Mouse (Mus musculus): ENCODE data around the gene Zfp575. TPM values are rescaled to one million over a fixed set of nuclear protein-coding genes. Genes with fewer than 3 reads are reported as not detected.
"Not testable (repeated sequence)": the region's sequence is repeated elsewhere in the genome, so short reads cannot be mapped to it uniquely, and the experiment has no call there.

Gene Zfp575
- 0.69 and 1.1 TPM in 2 replicates for polyA plus RNA-seq (2016; fragmentation: Nextera tagmentation; extraction: Ambion mirVana)

- peak within 1 kb of the TSS; percentile 44 for H3K4me3 ChIP-seq
- H3K27me3 ChIP-seq (replicated peaks), result peaks cover 45% of the 10 kb centered on the region
- peak; percentile 33; the same call in 1 of the 2 replicates for ATAC-seq (ENCODE audit: insufficient number of reproducible peaks, low FRiP score)
- 0 out of 2 replicates have a peak, but pooled peaks cover 9% of the 10 kb centered on the region for H3K4me1 ChIP-seq (replicated peaks)
- 7% methylated on average over 30 of the region's 30 CpGs for WGBS
- H3K36me3 ChIP-seq, result no peaks in the 10 kb centered on the region
- 0 out of 2 replicates have a peak, but pooled peaks cover 8% of the 10 kb centered on the region for H3K9me3 ChIP-seq (replicated peaks)
- H3K27ac ChIP-seq (ENCODE audit: poor library complexity, severe bottlenecking), result no peak within 1 kb of the TSS
- H3K4me2 ChIP-seq, result peak within 1 kb of the TSS; percentile 70
- peak within 1 kb of the TSS; percentile 49 for H3K9ac ChIP-seq
These were observed at the start of gene Zfp575, which contains the start of gene Ethe1 for GRCm38 (mm10) chr7:24587330-24588105. Gene Zfp575 (minus strand): TSS chr7:24587641. Gene Ethe1 (plus strand): TSS chr7:24587543.

- Histone ChIP-seq H3K9me3 (replicated peaks) (0 out of 2 replicates have a peak, but pooled peaks cover 4% of the 10 kb centered on the region), H3K9ac (no peak overlapping the region), H3K4me1 (replicated peaks) (peaks cover 10% of the 10 kb centered on the region), H3K36me3 (no peaks in the 10 kb centered on the region), H3K27ac (ENCODE audit: poor library complexity, severe bottlenecking) (no peak overlapping the region), H3K4me2 (no peak overlapping the region), H3K4me3 (no peak overlapping the region), H3K27me3 (replicated peaks) (peaks cover 63% of the 10 kb centered on the region)
- 4% methylated on average over 18 of the region's 18 CpGs for WGBS
- no peak for ATAC-seq (ENCODE audit: insufficient number of reproducible peaks, low FRiP score)
These were observed 49.6 kb upstream of the Zfp575 start for GRCm38 (mm10) chr7:24637046-24637445.

GRCm38 (mm10) chr7:24636264-24636663 lies 48.8 kb upstream of the Zfp575 start, which contains the start of gene Lypd3:
Gene Lypd3 (plus strand): TSS chr7:24636550.
- peaks cover 10% of the 10 kb centered on the region for H3K4me1 ChIP-seq (replicated peaks)
- WGBS, result 15% methylated on average over 15 of the region's 15 CpGs
- 0 out of 2 replicates have a peak, but pooled peaks cover 4% of the 10 kb centered on the region for H3K9me3 ChIP-seq (replicated peaks)
- no peak within 1 kb of the TSS for H3K27ac ChIP-seq (ENCODE audit: poor library complexity, severe bottlenecking)
- no peak within 1 kb of the TSS for H3K4me2 ChIP-seq
- no peaks in the 10 kb centered on the region for H3K36me3 ChIP-seq
- no peak for ATAC-seq (ENCODE audit: insufficient number of reproducible peaks, low FRiP score)
- no peak within 1 kb of the TSS for H3K9ac ChIP-seq
- peaks cover 57% of the 10 kb centered on the region for H3K27me3 ChIP-seq (replicated peaks)
- H3K4me3 ChIP-seq, result no peak within 1 kb of the TSS

GRCm38 (mm10) chr7:24630116-24630880 lies 42.9 kb upstream of the Zfp575 start:
- Histone ChIP-seq H3K9me3 (replicated peaks) (0 out of 2 replicates have a peak, but pooled peaks cover 4% of the 10 kb centered on the region), H3K27ac (ENCODE audit: poor library complexity, severe bottlenecking) (no peak overlapping the region), H3K4me1 (replicated peaks) (no peaks in the 10 kb centered on the region; the same call in 1 of the 2 replicates), H3K4me2 (no peak overlapping the region), H3K36me3 (no peaks in the 10 kb centered on the region), H3K4me3 (no peak overlapping the region), H3K27me3 (replicated peaks) (peaks cover 21% of the 10 kb centered on the region), H3K9ac (no peak overlapping the region)
- ATAC-seq (ENCODE audit: insufficient number of reproducible peaks, low FRiP score), result no peak
- WGBS, result 76% methylated on average over 10 of the region's 10 CpGs

GRCm38 (mm10) chr7:24629672-24630071 lies 42.2 kb upstream of the Zfp575 start:
- Histone ChIP-seq H3K9me3 (replicated peaks) (0 out of 2 replicates have a peak, but pooled peaks cover 4% of the 10 kb centered on the region), H3K4me3 (no peak overlapping the region), H3K4me2 (peak overlapping the region; percentile 76; the same call in 1 of the 2 replicates), H3K9ac (no peak overlapping the region), H3K4me1 (replicated peaks) (no peaks in the 10 kb centered on the region; the same call in 1 of the 2 replicates), H3K36me3 (no peaks in the 10 kb centered on the region), H3K27me3 (replicated peaks) (peaks cover 21% of the 10 kb centered on the region), H3K27ac (ENCODE audit: poor library complexity, severe bottlenecking) (no peak overlapping the region)
- ATAC-seq (ENCODE audit: insufficient number of reproducible peaks, low FRiP score), result no peak
- 74% methylated on average over 4 of the region's 4 CpGs for WGBS

- Histone ChIP-seq H3K9ac (peak overlapping the region; percentile 71), H3K4me2 (peak overlapping the region; percentile 76), H3K27ac (ENCODE audit: poor library complexity, severe bottlenecking) (no peak overlapping the region), H3K27me3 (replicated peaks) (peaks cover 16% of the 10 kb centered on the region), H3K9me3 (replicated peaks) (0 out of 2 replicates have a peak, but pooled peaks cover 4% of the 10 kb centered on the region), H3K4me3 (peak overlapping the region; percentile 39), H3K4me1 (replicated peaks) (no peaks in the 10 kb centered on the region; the same call in 1 of the 2 replicates), H3K36me3 (no peaks in the 10 kb centered on the region)
- peak; percentile 85 for ATAC-seq (ENCODE audit: insufficient number of reproducible peaks, low FRiP score)
- WGBS, result 13% methylated on average over 27 of the region's 33 CpGs
These were observed 41.5 kb upstream of the Zfp575 start for GRCm38 (mm10) chr7:24628685-24629610.

GRCm38 (mm10) chr7:24622967-24623366 lies 35.5 kb upstream of the Zfp575 start:
- Histone ChIP-seq H3K4me3 (no peak overlapping the region), H3K9me3 (replicated peaks) (peaks cover 10% of the 10 kb centered on the region; the same call in 1 of the 2 replicates), H3K9ac (no peak overlapping the region), H3K27ac (ENCODE audit: poor library complexity, severe bottlenecking) (no peak overlapping the region), H3K4me2 (no peak overlapping the region), H3K27me3 (replicated peaks) (peaks cover 39% of the 10 kb centered on the region), H3K36me3 (no peaks in the 10 kb centered on the region), H3K4me1 (replicated peaks) (no peaks in the 10 kb centered on the region)
- ATAC-seq (ENCODE audit: insufficient number of reproducible peaks, low FRiP score), result no peak; the same call in 1 of the 2 replicates
- WGBS, result 74% methylated on average over 6 of the region's 6 CpGs

- no peaks in the 10 kb centered on the region for H3K36me3 ChIP-seq
- no peak overlapping the region for H3K4me3 ChIP-seq
- no peak overlapping the region for H3K9ac ChIP-seq
- H3K4me1 ChIP-seq (replicated peaks), result no peaks in the 10 kb centered on the region
- WGBS, result 80% methylated on average over 3 of the region's 3 CpGs
- no peak overlapping the region for H3K4me2 ChIP-seq
- ATAC-seq (ENCODE audit: insufficient number of reproducible peaks, low FRiP score), result no peak
- H3K9me3 ChIP-seq (replicated peaks), result peaks cover 10% of the 10 kb centered on the region; the same call in 1 of the 2 replicates
- no peak overlapping the region for H3K27ac ChIP-seq (ENCODE audit: poor library complexity, severe bottlenecking)
- H3K27me3 ChIP-seq (replicated peaks), result peaks cover 39% of the 10 kb centered on the region
These were observed 33.8 kb upstream of the Zfp575 start for GRCm38 (mm10) chr7:24621193-24621592.

GRCm38 (mm10) chr7:24619671-24620397 lies 32.4 kb upstream of the Zfp575 start:
- no peak overlapping the region for H3K9ac ChIP-seq
- H3K9me3 ChIP-seq (replicated peaks), result peaks cover 10% of the 10 kb centered on the region; the same call in 1 of the 2 replicates
- ATAC-seq (ENCODE audit: insufficient number of reproducible peaks, low FRiP score), result no peak
- H3K4me3 ChIP-seq, result no peak overlapping the region
- no peak overlapping the region for H3K4me2 ChIP-seq
- 44% methylated on average over 13 of the region's 13 CpGs for WGBS
- no peak overlapping the region for H3K27ac ChIP-seq (ENCODE audit: poor library complexity, severe bottlenecking)
- no peaks in the 10 kb centered on the region for H3K36me3 ChIP-seq
- H3K27me3 ChIP-seq (replicated peaks), result peaks cover 37% of the 10 kb centered on the region
- no peaks in the 10 kb centered on the region for H3K4me1 ChIP-seq (replicated peaks)

GRCm38 (mm10) chr7:24618374-24618773 lies 30.9 kb upstream of the Zfp575 start:
- not testable (repeated sequence) for H3K4me1 ChIP-seq (replicated peaks); H3K9ac ChIP-seq; H3K9me3 ChIP-seq (replicated peaks); ATAC-seq (ENCODE audit: insufficient number of reproducible peaks, low FRiP score); H3K4me3 ChIP-seq; H3K4me2 ChIP-seq; H3K27ac ChIP-seq (ENCODE audit: poor library complexity, severe bottlenecking); H3K36me3 ChIP-seq
- peaks cover 41% of the 10 kb centered on the region for H3K27me3 ChIP-seq (replicated peaks)
- WGBS, result 88% methylated on average over 8 of the region's 8 CpGs
